Mouse (Mus musculus): ENCODE results near the gene Ncoa6.

GRCm38 (mm10) chr2:155373302-155373701, 100.4 kb downstream of the Ncoa6 start:
- TF ChIP-seq CTCF (IDR thresholded peaks at IDR 0.05) (no peak), EP300 (IDR thresholded peaks at IDR 0.05; ENCODE audit: insufficient read depth, low read depth, low read length) (no peak), POLR2A (IDR thresholded peaks at IDR 0.05; ENCODE audit: insufficient read depth, low read depth, low read length) (no peak)
